Comparison of ENCODE assay signal across 11 mouse cellular contexts in the genomic region with DNA sequence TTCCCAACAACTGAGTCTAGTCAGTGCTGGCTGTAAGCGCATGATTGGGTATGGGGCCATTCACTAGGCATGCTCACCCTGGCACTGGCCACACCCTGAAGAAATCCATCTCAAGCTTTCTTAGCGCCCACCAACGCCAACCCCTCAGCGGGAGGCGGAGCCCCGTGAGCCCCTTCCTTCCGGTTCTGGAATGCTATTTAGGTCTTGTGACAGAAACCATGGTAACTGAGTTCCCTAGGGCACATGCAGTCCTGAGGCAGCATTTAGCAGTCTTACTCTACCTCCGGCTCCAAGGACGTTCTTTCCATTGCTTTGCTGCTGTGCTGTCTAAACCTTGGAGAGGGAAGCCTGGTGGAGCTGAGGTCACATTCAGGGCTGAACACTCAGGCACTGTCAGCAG. TPM values are rescaled to one million over a fixed set of nuclear protein-coding genes. Genes with fewer than 3 reads are reported as not detected.
A peak's percentile ranks its signal among the peaks of the same experiment; 100 is the strongest.
DNase-seq lines count a peak whose midpoint lies in the region; ATAC-seq lines count a peak whose summit lies in the region.
"Had no signal": no experiment of that assay in that cellular context is flagged by ENCODE, and none has a peak within 500 bp of the region (broad histone marks: within the 10 kb centered on the region; RNA-seq: fewer than 3 reads in every experiment).

No protein-coding gene starts in this region.

- no peak for DNase-seq in heart, adult 11 months
- DNase-seq in midbrain, embryonic 11.5 days (ENCODE audit: low spot score, missing footprints): peak; percentile 81
- DNase-seq in midbrain, embryonic 10.5 days (ENCODE audit: low spot score): no peak
- peak; percentile 54 for DNase-seq in embryonic facial prominence, embryonic 14.5 days (ENCODE audit: low spot score)
- peak; percentile 27 for DNase-seq in neural tube, embryonic 10.5 days (ENCODE audit: extremely low spot score, low spot score)
- DNase-seq: cerebellum, postnatal 25 days; right cerebral cortex, postnatal 25 days had no signal

- H3K27me3 ChIP-seq in heart, embryonic 11.5 days (ENCODE audit: control insufficient read depth, insufficient read depth, low read length): no peaks in the 10 kb centered on the region
- no peaks in the 10 kb centered on the region for H3K27me3 ChIP-seq in midbrain, embryonic 11.5 days (ENCODE audit: control insufficient read depth, insufficient read depth, low read length)
- H3K27me3 ChIP-seq in midbrain, embryonic 10.5 days (ENCODE audit: low read depth, poor library complexity, severe bottlenecking): no peaks in the 10 kb centered on the region
- no peaks in the 10 kb centered on the region for H3K27me3 ChIP-seq in embryonic facial prominence, embryonic 14.5 days (replicated peaks; ENCODE audit: control insufficient read depth, insufficient read depth, low read length)
- no peaks in the 10 kb centered on the region for H3K27me3 ChIP-seq in forebrain, embryonic 13.5 days
- H3K27me3 ChIP-seq in forebrain, embryonic 15.5 days: no peaks in the 10 kb centered on the region

- no peak overlapping the region for H3K27ac ChIP-seq in heart, embryonic 11.5 days (ENCODE audit: low read depth, low read length)
- H3K27ac ChIP-seq in midbrain, embryonic 11.5 days (ENCODE audit: low read depth, low read length): no peak overlapping the region
- H3K27ac ChIP-seq in midbrain, embryonic 10.5 days (replicated peaks): no peak overlapping the region
- no peak overlapping the region for H3K27ac ChIP-seq in embryonic facial prominence, embryonic 14.5 days (replicated peaks; ENCODE audit: low read depth, low read length)
- no peak overlapping the region for H3K27ac ChIP-seq in forebrain, embryonic 13.5 days
- no peak overlapping the region for H3K27ac ChIP-seq in forebrain, embryonic 15.5 days (replicated peaks)

- H3K9me3 ChIP-seq in heart, embryonic 11.5 days (replicated peaks; ENCODE audit: control insufficient read depth, low read length): no peaks in the 10 kb centered on the region
- H3K9me3 ChIP-seq in midbrain, embryonic 11.5 days (ENCODE audit: control insufficient read depth, low read length): no peaks in the 10 kb centered on the region
- no peaks in the 10 kb centered on the region for H3K9me3 ChIP-seq in midbrain, embryonic 10.5 days (replicated peaks)
- peaks cover 4% of the 10 kb centered on the region; the same call in 1 of the 2 replicates for H3K9me3 ChIP-seq in embryonic facial prominence, embryonic 14.5 days (ENCODE audit: control insufficient read depth, low read length)
- no peaks in the 10 kb centered on the region for H3K9me3 ChIP-seq in forebrain, embryonic 13.5 days (replicated peaks)
- no peaks in the 10 kb centered on the region for H3K9me3 ChIP-seq in forebrain, embryonic 15.5 days

- H3K4me2 ChIP-seq in heart, embryonic 11.5 days: no peak overlapping the region
- no peak overlapping the region for H3K4me2 ChIP-seq in midbrain, embryonic 11.5 days
- H3K4me2 ChIP-seq in embryonic facial prominence, embryonic 14.5 days (ENCODE audit: low read depth, low read length): no peak overlapping the region
- H3K4me2 ChIP-seq in forebrain, embryonic 13.5 days: no peak overlapping the region
- H3K4me2 ChIP-seq in forebrain, embryonic 15.5 days (replicated peaks): no peak overlapping the region

- 0 out of 2 replicates have a peak, but pooled peaks have one; percentile 22 for ATAC-seq in heart, embryonic 11.5 days (replicated peaks; ENCODE audit: insufficient number of reproducible peaks, low FRiP score, low TSS enrichment)
- ATAC-seq in midbrain, embryonic 11.5 days (ENCODE audit: low FRiP score): no peak
- ATAC-seq in embryonic facial prominence, embryonic 14.5 days (ENCODE audit: low read depth): no peak
- no peak for ATAC-seq in forebrain, embryonic 13.5 days
- no peak for ATAC-seq in forebrain, embryonic 15.5 days (replicated peaks)
- ATAC-seq: activated CD4-positive, CD25-positive, alpha-beta regulatory T cell, adult 4 months had no signal

- H3K9ac ChIP-seq in heart, embryonic 11.5 days (ENCODE audit: low read depth, low read length): no peak overlapping the region
- H3K9ac ChIP-seq in midbrain, embryonic 11.5 days (ENCODE audit: low read length): no peak overlapping the region
- H3K9ac ChIP-seq in embryonic facial prominence, embryonic 14.5 days (ENCODE audit: low read depth, low read length): no peak overlapping the region
- H3K9ac ChIP-seq in forebrain, embryonic 13.5 days: no peak overlapping the region
- no peak overlapping the region for H3K9ac ChIP-seq in forebrain, embryonic 15.5 days (replicated peaks)

- no peak overlapping the region for H3K4me3 ChIP-seq in heart, embryonic 11.5 days (ENCODE audit: low read depth, low read length)
- H3K4me3 ChIP-seq in midbrain, embryonic 11.5 days (ENCODE audit: low read depth, low read length): no peak overlapping the region
- no peak overlapping the region for H3K4me3 ChIP-seq in midbrain, embryonic 10.5 days
- no peak overlapping the region for H3K4me3 ChIP-seq in embryonic facial prominence, embryonic 14.5 days (ENCODE audit: low read depth, low read length)
- no peak overlapping the region for H3K4me3 ChIP-seq in forebrain, embryonic 13.5 days
- H3K4me3 ChIP-seq in forebrain, embryonic 15.5 days: no peak overlapping the region

- H3K36me3 ChIP-seq in heart, embryonic 11.5 days (ENCODE audit: control insufficient read depth, insufficient read depth, low read length): no peaks in the 10 kb centered on the region
- H3K36me3 ChIP-seq in midbrain, embryonic 11.5 days (ENCODE audit: control insufficient read depth, insufficient read depth, low read length): no peaks in the 10 kb centered on the region
- no peaks in the 10 kb centered on the region for H3K36me3 ChIP-seq in midbrain, embryonic 10.5 days
- H3K36me3 ChIP-seq in embryonic facial prominence, embryonic 14.5 days (ENCODE audit: control insufficient read depth, insufficient read depth, low read length): no peaks in the 10 kb centered on the region
- no peaks in the 10 kb centered on the region for H3K36me3 ChIP-seq in forebrain, embryonic 13.5 days (ENCODE audit: poor library complexity, severe bottlenecking)
- H3K36me3 ChIP-seq in forebrain, embryonic 15.5 days: no peaks in the 10 kb centered on the region

- WGBS in heart, embryonic 11.5 days (ENCODE audit: insufficient replicate concordance): 54% methylated on average over 9 of the region's 9 CpGs
- WGBS in midbrain, embryonic 11.5 days: 62% methylated on average over 9 of the region's 9 CpGs
- WGBS in midbrain, embryonic 10.5 days: 65% methylated on average over 9 of the region's 9 CpGs
- 51% methylated on average over 9 of the region's 9 CpGs for WGBS in embryonic facial prominence, embryonic 14.5 days
- WGBS in forebrain, embryonic 13.5 days: 62% methylated on average over 9 of the region's 9 CpGs
- 53% methylated on average over 9 of the region's 9 CpGs for WGBS in forebrain, embryonic 15.5 days

- H3K4me1 ChIP-seq in heart, embryonic 11.5 days (ENCODE audit: control insufficient read depth, insufficient read depth, low read length): peaks cover 5% of the 10 kb centered on the region; the same call in 1 of the 2 replicates
- H3K4me1 ChIP-seq in midbrain, embryonic 11.5 days (ENCODE audit: control insufficient read depth, insufficient read depth, low read length): no peaks in the 10 kb centered on the region
- peaks cover 9% of the 10 kb centered on the region; the same call in 1 of the 2 replicates for H3K4me1 ChIP-seq in midbrain, embryonic 10.5 days
- H3K4me1 ChIP-seq in embryonic facial prominence, embryonic 14.5 days (ENCODE audit: control insufficient read depth, insufficient read depth, low read length): no peaks in the 10 kb centered on the region
- H3K4me1 ChIP-seq in forebrain, embryonic 13.5 days: no peaks in the 10 kb centered on the region
- H3K4me1 ChIP-seq in forebrain, embryonic 15.5 days: no peaks in the 10 kb centered on the region

RNA-seq across cellular contexts. Expression of a gene that starts 22.6 kb away (rescaled TPM):
- 19.2 and 23.2 TPM in 2 replicates for polyA plus RNA-seq in heart, embryonic 11.5 days (2014; fragmentation: Nextera tagmentation; extraction: Ambion mirVana)
- polyA plus RNA-seq in midbrain, embryonic 11.5 days (2014; fragmentation: Nextera tagmentation; extraction: Ambion mirVana): 35.6 and 39.4 TPM in 2 replicates
- 37.8 and 38.0 TPM in 2 replicates for polyA plus RNA-seq in midbrain, embryonic 10.5 days (2016; fragmentation: Nextera tagmentation; extraction: Ambion mirVana)
- polyA plus RNA-seq in embryonic facial prominence, embryonic 14.5 days (2014; fragmentation: Nextera tagmentation; extraction: Ambion mirVana): 39.0 and 41.9 TPM in 2 replicates
- 28.9 and 30.5 TPM in 2 replicates for polyA plus RNA-seq in forebrain, embryonic 13.5 days (2015; fragmentation: Nextera tagmentation; extraction: Ambion mirVana)
- 30.5 and 31.6 TPM in 2 replicates for polyA plus RNA-seq in forebrain, embryonic 15.5 days (2015; fragmentation: Nextera tagmentation; extraction: Ambion mirVana)

Comparison
In these comparisons a context has a peak if more than half of its experiments do, and no peak if none do; other contexts are left out.
1. DNase-seq: peak in midbrain, embryonic 11.5 days (single experiment), embryonic facial prominence, embryonic 14.5 days (single experiment) and neural tube, embryonic 10.5 days (single experiment); none in heart, adult 11 months (single experiment) and midbrain, embryonic 10.5 days (single experiment).